Mouse (Mus musculus) ovary, adult 18-20 months (tissue): ENCODE data around the gene Sugct.
A peak's percentile ranks its signal among the peaks of the same experiment; 100 is the strongest.

Experiments used
- DNase-seq: peaks from one replicate; pipeline ENCODE4 v3.0.0; 2022; ENCODE audit warnings: low spot score, mixed read lengths

Sugct gene

DNA sequence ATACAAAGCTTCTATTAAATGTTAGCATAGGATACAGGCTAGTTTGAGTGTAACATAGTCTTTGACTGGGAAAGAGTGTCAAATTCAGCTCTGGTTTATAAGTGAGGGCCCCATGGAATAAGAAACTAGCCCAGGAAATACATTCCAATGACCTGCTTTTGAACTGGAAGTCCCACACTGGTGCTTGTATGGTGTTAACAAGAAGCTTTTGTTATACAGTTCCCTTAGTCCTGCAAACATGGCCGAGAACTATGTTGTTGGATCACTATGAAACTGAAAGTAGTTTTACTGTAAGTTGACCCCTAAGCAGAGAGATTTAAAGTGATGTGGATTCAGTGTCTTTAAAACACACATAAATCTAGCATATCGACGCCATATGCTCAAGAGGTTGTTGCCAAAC, 657.5 kb downstream of the Sugct start:
- DNase-seq = no peak

DNA sequence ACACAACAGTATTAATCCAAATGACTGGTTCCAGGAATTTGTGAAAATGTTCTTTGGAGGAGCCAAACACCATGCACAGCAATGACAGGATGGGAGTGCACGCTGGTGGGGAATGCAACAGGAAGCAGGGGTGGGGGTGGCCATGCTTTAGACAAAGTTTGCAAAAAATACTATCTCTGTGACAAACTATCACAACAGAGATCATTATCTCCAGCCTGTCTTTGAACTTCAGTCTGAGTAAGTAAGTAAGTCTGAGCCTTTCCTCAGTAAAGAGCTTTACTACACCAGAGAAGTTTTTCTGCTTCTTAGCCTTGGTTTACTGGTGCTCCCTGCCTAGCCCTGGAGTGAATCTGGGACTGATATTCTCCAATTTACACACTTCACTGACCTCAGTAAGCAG, 664.6 kb downstream of the Sugct start:
- no peak for DNase-seq

GRCm38 (mm10) chr13:17028595-17028994, 666.8 kb downstream of the Sugct start:
- DNase-seq = peak; percentile 2

GRCm38 (mm10) chr13:17027846-17028529, 667.4 kb downstream of the Sugct start:
- DNase-seq = no peak

DNA sequence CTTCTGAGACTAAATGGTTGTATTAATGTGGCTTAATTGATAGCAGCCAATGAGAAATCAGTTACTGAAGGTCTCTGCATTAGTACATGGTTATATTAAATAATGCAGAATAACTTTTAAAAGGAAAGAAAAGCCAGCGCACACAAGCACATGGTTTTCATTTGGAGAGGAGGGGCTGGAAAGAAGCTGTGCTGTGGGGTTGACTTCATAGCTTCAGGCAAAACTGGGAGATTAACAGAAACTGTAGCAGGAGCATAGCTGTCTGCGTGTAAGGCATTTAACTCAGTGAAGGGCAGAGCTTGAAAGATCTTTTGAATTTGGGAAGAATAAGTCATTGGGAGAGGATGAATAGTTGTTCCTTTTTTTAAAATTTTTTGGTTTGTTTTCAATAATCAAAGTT, 668.4 kb downstream of the Sugct start:
- DNase-seq = no peak

GRCm38 (mm10) chr13:16996464-16996863, 698.9 kb downstream of the Sugct start:
- DNase-seq = no peak

GRCm38 (mm10) chr13:16995321-16995720, 700.0 kb downstream of the Sugct start:
- DNase-seq = no peak

DNA sequence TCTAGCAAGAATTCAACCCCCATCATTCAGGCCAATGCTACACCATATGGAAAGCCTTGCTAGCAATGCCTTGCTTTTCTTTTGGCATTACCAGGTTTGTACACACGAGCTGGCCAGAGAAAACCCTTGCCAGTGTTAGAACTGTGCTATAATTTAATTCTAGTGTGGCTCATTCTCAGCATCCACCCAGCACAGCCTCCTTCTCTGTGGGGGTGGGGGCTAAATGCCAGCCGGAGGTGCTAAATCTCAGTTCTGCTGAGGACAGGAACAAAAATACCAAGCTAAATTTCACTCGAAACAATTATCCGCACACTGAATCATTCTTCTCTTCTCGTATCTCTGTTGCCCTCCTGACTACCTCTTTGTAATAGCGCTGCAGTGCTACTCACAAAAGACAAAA, 717.6 kb downstream of the Sugct start:
- DNase-seq = no peak

DNA sequence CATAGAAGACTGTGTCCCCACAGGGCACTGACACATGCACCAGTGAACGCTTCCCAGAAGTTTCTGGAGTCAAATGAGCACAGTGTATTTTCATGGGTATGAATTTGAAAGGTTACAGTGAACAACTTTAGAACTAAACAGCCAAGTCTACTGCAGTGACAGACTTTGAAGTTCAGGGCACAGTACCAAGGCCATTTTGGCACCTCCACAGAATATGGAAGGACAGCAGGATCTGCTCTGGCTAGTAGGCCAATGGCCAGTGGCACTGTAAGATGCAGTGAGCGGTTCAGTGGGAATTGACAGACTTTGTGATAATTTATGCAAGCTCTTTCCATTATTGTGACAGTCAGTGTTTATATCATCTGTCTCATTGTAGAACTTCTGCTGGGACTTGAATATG, 724.1 kb downstream of the Sugct start:
- DNase-seq = no peak

DNA sequence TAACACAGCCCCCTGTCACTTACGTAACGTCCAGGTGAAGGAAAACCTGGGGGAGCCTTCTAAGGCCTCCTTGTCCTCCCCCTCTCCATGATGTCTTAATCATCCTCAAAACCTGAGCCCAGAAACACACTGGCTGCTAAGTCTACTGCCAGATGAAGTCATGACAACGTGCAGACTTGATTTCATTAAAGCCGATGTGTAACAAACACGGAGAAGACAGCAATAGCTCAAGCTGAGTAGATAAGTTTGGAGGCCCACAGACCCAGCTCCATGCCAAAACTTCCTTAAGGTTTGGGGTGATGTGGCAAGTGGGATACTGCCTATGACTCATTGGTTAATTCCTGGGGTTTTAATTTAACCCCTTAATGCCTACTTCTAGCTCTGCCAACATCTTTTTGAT, 726.4 kb downstream of the Sugct start:
- DNase-seq = no peak

DNA sequence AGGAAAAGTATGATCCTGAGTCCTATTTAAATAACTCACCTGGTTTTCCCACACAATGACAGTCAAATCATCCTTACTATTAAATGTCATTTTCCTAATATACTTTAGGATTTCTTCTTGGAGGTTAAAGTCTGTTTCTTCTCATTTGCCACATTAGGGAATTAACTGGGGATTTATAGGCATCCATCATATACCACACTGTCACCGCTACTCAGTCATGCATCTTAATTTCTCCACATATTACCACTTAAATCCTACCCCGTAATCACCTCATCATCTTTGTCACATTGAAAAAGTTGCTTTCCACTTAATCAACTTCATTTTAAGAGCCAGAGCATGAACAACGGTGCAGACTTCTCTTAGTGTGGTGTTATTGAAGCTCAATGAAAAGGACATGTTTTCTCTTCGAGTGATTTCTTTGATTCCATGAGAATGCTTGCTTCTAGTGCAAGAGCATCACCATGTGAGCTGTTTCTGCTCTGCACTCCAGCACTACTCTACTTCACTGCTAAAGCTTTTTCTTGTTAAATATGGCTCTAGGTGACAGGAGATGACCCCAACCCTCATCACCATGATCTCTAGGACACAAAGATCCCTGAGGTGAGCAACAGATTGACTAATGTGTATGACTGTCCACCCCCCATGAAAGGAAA, 730.4 kb downstream of the Sugct start:
- no peak for DNase-seq

- no peak for DNase-seq
Measured at GRCm38 (mm10) chr13:16952045-16952444, 743.3 kb downstream of the Sugct start.

DNA sequence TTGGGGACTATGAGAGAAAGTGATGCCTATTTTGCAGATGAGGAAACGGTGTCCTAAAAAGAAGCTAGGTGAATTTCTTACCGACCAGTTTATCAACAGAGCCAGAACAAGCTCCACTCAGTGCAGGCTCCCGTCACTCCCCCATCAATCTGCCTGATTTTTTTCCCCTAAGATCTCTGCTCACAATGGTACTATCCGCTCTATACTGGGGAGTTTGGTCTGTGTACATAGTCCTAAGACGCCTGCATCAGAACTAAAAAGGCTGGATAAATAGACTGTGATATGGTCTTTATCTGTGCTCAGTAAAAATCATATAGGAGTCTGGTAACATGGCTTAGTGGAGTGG, 755.9 kb downstream of the Sugct start:
- DNase-seq = no peak

GRCm38 (mm10) chr13:16938552-16939465, 756.5 kb downstream of the Sugct start:
- no peak for DNase-seq

DNA sequence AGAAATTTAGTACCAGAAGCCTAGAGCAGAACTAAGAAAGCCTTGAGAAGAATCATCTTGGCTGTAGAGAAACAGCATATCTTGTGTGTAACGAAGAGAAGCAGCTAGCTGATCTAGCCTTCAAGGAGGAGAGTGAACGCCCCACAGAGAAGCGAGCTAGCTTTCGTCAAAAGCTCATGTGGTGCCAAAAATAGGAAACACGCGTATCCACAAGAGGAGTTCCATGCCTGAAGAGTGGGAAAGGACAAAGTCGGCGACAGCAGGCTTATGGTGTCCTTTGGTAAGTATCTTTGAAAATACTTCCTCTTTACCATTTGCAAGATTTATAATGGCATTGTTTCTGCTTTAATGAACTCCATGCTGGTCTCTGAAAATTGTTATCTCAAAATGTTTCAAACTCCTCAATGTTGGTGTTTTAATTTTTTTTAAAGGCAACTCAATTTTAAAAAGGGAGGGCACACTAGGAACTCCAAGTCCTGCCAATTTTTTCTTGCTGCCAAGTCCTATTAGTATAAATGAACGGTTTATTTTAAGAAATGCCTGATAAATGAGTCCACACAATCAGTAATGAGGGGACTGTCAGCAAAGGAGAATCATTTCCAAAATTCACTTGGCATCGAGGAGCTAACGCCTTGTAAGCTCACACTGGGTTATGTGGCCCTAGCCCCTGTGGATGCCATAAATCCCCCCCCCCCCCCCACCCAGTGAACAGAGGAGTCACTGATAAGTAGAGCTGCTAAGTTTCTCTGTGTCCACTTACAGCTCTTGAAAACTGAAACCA, 757.7 kb downstream of the Sugct start:
- DNase-seq = peak; percentile 11

- no peak for DNase-seq
Measured at GRCm38 (mm10) chr13:16935029-16935428, 760.3 kb downstream of the Sugct start.

DNA sequence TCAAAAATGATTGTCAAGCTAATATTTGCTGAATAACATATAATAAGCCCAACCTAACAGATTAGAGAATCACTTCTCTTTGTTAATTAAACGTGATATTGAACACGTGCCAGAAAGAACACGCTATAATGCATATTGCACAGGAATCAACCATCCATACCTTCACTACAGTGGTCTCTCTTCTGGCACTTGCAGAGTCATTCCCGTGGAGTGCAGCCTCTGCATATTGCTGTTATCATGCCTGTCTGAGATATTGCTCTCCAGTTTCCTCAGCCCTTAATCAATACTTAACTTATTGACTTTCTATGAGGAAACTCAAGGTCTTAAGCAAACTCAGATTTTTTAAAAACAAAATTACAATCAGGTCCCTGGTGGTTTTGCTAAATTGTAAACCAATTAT, 761.8 kb downstream of the Sugct start:
- DNase-seq = no peak

GRCm38 (mm10) chr13:16921305-16921704, 774.0 kb downstream of the Sugct start:
- DNase-seq = no peak

- DNase-seq = no peak
Measured at GRCm38 (mm10) chr13:16915697-16916096, 779.7 kb downstream of the Sugct start.

GRCm38 (mm10) chr13:16912214-16912613, 783.1 kb downstream of the Sugct start:
- no peak for DNase-seq

DNA sequence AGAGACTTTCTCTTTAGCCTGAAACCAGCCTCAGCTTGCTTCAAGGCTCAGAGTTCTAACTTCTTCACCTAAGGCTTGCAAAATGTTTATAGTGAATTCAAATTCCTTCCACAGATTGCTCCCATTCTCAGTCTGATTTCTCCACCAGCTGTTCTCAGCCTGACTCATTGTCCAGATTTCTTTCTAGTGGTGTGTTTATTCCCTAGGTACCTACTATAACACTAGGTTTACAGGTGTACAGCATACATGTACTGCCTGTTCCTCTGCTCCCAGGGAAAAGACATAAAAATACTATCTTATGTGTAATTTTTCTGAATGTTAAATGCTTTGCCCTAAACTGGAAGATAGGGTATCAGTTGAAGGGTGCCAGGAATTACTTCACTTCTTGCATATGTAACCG, 788.4 kb downstream of the Sugct start:
- no peak for DNase-seq

DNA sequence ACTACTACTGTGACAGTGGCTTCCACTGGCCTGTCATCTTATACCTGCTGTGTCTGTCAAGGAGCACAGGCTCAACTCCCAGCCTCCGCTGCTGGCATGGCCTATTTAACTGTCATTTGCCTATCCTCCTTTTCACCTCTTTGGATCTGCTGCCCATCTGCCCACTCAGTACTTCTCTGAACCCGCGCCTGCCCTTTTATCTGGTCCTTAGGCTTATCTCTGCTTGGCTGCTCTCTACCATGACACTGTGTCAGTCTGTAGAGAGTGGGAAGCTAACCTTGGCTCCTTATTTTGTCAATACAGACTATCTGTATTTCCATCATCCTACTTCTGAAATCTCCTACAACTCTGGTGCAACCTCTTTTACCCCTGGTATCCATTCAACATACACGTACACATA, 793.9 kb downstream of the Sugct start:
- no peak for DNase-seq
